Mouse (Mus musculus) liver, embryonic 12.5 days (tissue): Measurements from ENCODE around the gene Zbtb38. TPM values are rescaled to one million over a fixed set of nuclear protein-coding genes. Genes with fewer than 3 reads are reported as not detected.

Experiments used
- ATAC-seq: fragments of 200-750 bp; cut with Nextera tagmentation; 2 replicates; pipeline ENCODE4 v1.8.0; 2017; ENCODE audit warnings: moderate number of reproducible peaks, mild to moderate bottlenecking, moderate library complexity
- H3K27ac ChIP-seq: fragments of 300-500 bp; sonication (generic); 2 replicates; pipeline ENCODE4 v1.5.1; 2016; ENCODE audit warnings: mild to moderate bottlenecking
- H3K27me3 ChIP-seq: fragments of 300-500 bp; sonication (generic); replicated peaks from 2 replicates; pipeline ENCODE4 v1.6.1; 2016; ENCODE audit warnings: mild to moderate bottlenecking, moderate library complexity
- H3K36me3 ChIP-seq: fragments of 300-500 bp; sonication (generic); 2 replicates; pipeline ENCODE4 v1.6.1; 2016; ENCODE audit warnings: mild to moderate bottlenecking, moderate library complexity
- H3K4me1 ChIP-seq: fragments of 300-500 bp; sonication (generic); 2 replicates; pipeline ENCODE4 v1.6.1; 2016
- H3K4me2 ChIP-seq: fragments of 300-500 bp; sonication (generic); 2 replicates; pipeline ENCODE4 v1.6.1; 2016; ENCODE audit warnings: mild to moderate bottlenecking, moderate library complexity
- H3K4me3 ChIP-seq: fragments of 300-500 bp; sonication (generic); 2 replicates; pipeline ENCODE4 v1.5.1; 2016; ENCODE audit warnings: mild to moderate bottlenecking, moderate library complexity
- H3K9ac ChIP-seq: fragments of 300-500 bp; sonication (generic); 2 replicates; pipeline ENCODE4 v1.6.1; 2016; ENCODE audit warnings: mild to moderate bottlenecking, moderate library complexity
- H3K9me3 ChIP-seq: fragments of 300-500 bp; sonication (generic); replicated peaks from 2 replicates; pipeline ENCODE4 v1.6.1; 2016; ENCODE audit warnings: mild to moderate bottlenecking, moderate library complexity
- WGBS: fragments of 180-500 bp; shearing (Covaris S2); methylation state at CpG from one replicate; pipeline ENCODE4 v1.1.7; 2016; ENCODE audit not compliant: insufficient replicate concordance; 5-methylcytosine and 5-hydroxymethylcytosine counted together
- polyA plus RNA-seq: library from polyadenylated mRNA; unstranded; fragments of >200 nt; fragmentation: Nextera tagmentation; extraction: Ambion mirVana; gene quantifications from 2 replicates; pipeline ENCODE4 v1.2.1, GENCODE M21; 2016

Zbtb38 gene
- polyA plus RNA-seq, 1 experiment from 2014 or later = 7.0 TPM

GRCm38 (mm10) chr9:96716735-96717444 lies 35.7 kb downstream of the Zbtb38 start:
- Histone ChIP-seq H3K4me2 (no peak overlapping the region), H3K9ac (no peak overlapping the region), H3K36me3 (peaks cover 8% of the 10 kb centered on the region; the same call in 1 of the 2 replicates), H3K27ac (no peak overlapping the region), H3K4me1 (peaks cover 42% of the 10 kb centered on the region), H3K27me3 (no peaks in the 10 kb centered on the region), H3K4me3 (no peak overlapping the region), H3K9me3 (no peaks in the 10 kb centered on the region)
- no peak for ATAC-seq
- WGBS = 84% methylated on average over 14 of the region's 14 CpGs

GRCm38 (mm10) chr9:96716136-96716535 lies 36.5 kb downstream of the Zbtb38 start:
- peaks cover 42% of the 10 kb centered on the region for H3K4me1 ChIP-seq
- no peak overlapping the region for H3K4me3 ChIP-seq
- H3K9me3 ChIP-seq = no peaks in the 10 kb centered on the region
- H3K27me3 ChIP-seq = no peaks in the 10 kb centered on the region
- 80% methylated on average over 10 of the region's 10 CpGs for WGBS
- peaks cover 8% of the 10 kb centered on the region; the same call in 1 of the 2 replicates for H3K36me3 ChIP-seq
- no peak overlapping the region for H3K4me2 ChIP-seq
- H3K9ac ChIP-seq = no peak overlapping the region
- H3K27ac ChIP-seq = no peak overlapping the region
- ATAC-seq = no peak

- peaks cover 33% of the 10 kb centered on the region for H3K4me1 ChIP-seq
- H3K27ac ChIP-seq = no peak overlapping the region
- H3K27me3 ChIP-seq = no peaks in the 10 kb centered on the region
- no peak overlapping the region for H3K4me2 ChIP-seq
- no peak for ATAC-seq
- H3K36me3 ChIP-seq = peaks cover 8% of the 10 kb centered on the region; the same call in 1 of the 2 replicates
- H3K4me3 ChIP-seq = no peak overlapping the region
- no peak overlapping the region for H3K9ac ChIP-seq
- WGBS = 81% methylated on average over 11 of the region's 11 CpGs
- no peaks in the 10 kb centered on the region for H3K9me3 ChIP-seq
Observed at GRCm38 (mm10) chr9:96715171-96715570, 37.5 kb downstream of the Zbtb38 start.

- Histone ChIP-seq H3K9me3 (no peaks in the 10 kb centered on the region), H3K4me3 (peak overlapping the region; percentile 32), H3K27ac (no peak overlapping the region), H3K27me3 (no peaks in the 10 kb centered on the region), H3K9ac (no peak overlapping the region), H3K4me1 (peaks cover 24% of the 10 kb centered on the region), H3K36me3 (peaks cover 8% of the 10 kb centered on the region; the same call in 1 of the 2 replicates), H3K4me2 (peak overlapping the region; percentile 42)
- WGBS = 69% methylated on average over 14 of the region's 14 CpGs
- 0 out of 2 replicates have a peak, but pooled peaks have one; percentile 10 for ATAC-seq
Observed at GRCm38 (mm10) chr9:96713472-96714390, 38.9 kb downstream of the Zbtb38 start.

GRCm38 (mm10) chr9:96712758-96713471 lies 39.7 kb downstream of the Zbtb38 start:
- no peak overlapping the region for H3K27ac ChIP-seq
- no peak overlapping the region for H3K9ac ChIP-seq
- ATAC-seq = peak; percentile 87
- peak overlapping the region; percentile 42 for H3K4me2 ChIP-seq
- WGBS = 75% methylated on average over 14 of the region's 14 CpGs
- H3K9me3 ChIP-seq = no peaks in the 10 kb centered on the region
- peak overlapping the region; percentile 32 for H3K4me3 ChIP-seq
- H3K4me1 ChIP-seq = peaks cover 20% of the 10 kb centered on the region
- no peaks in the 10 kb centered on the region for H3K27me3 ChIP-seq
- H3K36me3 ChIP-seq = peaks cover 8% of the 10 kb centered on the region; the same call in 1 of the 2 replicates

- Histone ChIP-seq H3K9me3 (no peaks in the 10 kb centered on the region), H3K27ac (no peak overlapping the region)
Observed at GRCm38 (mm10) chr9:96712045-96712444, 40.6 kb downstream of the Zbtb38 start.

GRCm38 (mm10) chr9:96710241-96710946 lies 42.2 kb downstream of the Zbtb38 start:
- 75% methylated on average over 15 of the region's 15 CpGs for WGBS
- Histone ChIP-seq H3K4me3 (no peak overlapping the region), H3K27ac (no peak overlapping the region), H3K9me3 (no peaks in the 10 kb centered on the region), H3K27me3 (no peaks in the 10 kb centered on the region), H3K4me1 (peaks cover 30% of the 10 kb centered on the region), H3K36me3 (no peaks in the 10 kb centered on the region), H3K9ac (no peak overlapping the region), H3K4me2 (no peak overlapping the region)
- no peak for ATAC-seq

More at GRCm38 (mm10) chr9:96712045-96712444, 40.6 kb downstream of the Zbtb38 start:
- H3K4me3 ChIP-seq = no peak overlapping the region
- no peak overlapping the region for H3K4me2 ChIP-seq
- ATAC-seq = no peak
- H3K36me3 ChIP-seq = peaks cover under 1% of the 10 kb centered on the region; the same call in 1 of the 2 replicates
- peaks cover 20% of the 10 kb centered on the region for H3K4me1 ChIP-seq
- H3K27me3 ChIP-seq = no peaks in the 10 kb centered on the region
- H3K9ac ChIP-seq = no peak overlapping the region
- 82% methylated on average over 12 of the region's 12 CpGs for WGBS

- no peak for ATAC-seq
- Histone ChIP-seq H3K9ac (no peak overlapping the region), H3K27me3 (no peaks in the 10 kb centered on the region), H3K27ac (no peak overlapping the region), H3K4me2 (no peak overlapping the region), H3K4me1 (peaks cover 25% of the 10 kb centered on the region), H3K9me3 (no peaks in the 10 kb centered on the region), H3K36me3 (no peaks in the 10 kb centered on the region), H3K4me3 (no peak overlapping the region)
- 81% methylated on average over 9 of the region's 9 CpGs for WGBS
Observed at GRCm38 (mm10) chr9:96708905-96709304, 43.7 kb downstream of the Zbtb38 start.

- 56% methylated on average over 4 of the region's 4 CpGs for WGBS
- Histone ChIP-seq H3K4me1 (peaks cover 20% of the 10 kb centered on the region), H3K27me3 (no peaks in the 10 kb centered on the region), H3K9me3 (no peaks in the 10 kb centered on the region), H3K4me3 (no peak overlapping the region), H3K36me3 (no peaks in the 10 kb centered on the region), H3K27ac (no peak overlapping the region), H3K4me2 (no peak overlapping the region), H3K9ac (no peak overlapping the region)
- no peak for ATAC-seq
Observed at GRCm38 (mm10) chr9:96707964-96708363, 44.7 kb downstream of the Zbtb38 start.

- Histone ChIP-seq H3K27ac (peak overlapping the region; percentile 77), H3K9me3 (no peaks in the 10 kb centered on the region), H3K4me1 (peaks cover 20% of the 10 kb centered on the region), H3K4me3 (no peak overlapping the region), H3K36me3 (0 out of 2 replicates have a peak, but pooled peaks cover 4% of the 10 kb centered on the region), H3K9ac (no peak overlapping the region; the same call in 1 of the 2 replicates), H3K27me3 (no peaks in the 10 kb centered on the region), H3K4me2 (peak overlapping the region; percentile 33)
- ATAC-seq = peak; percentile 86
- 25% methylated on average over 11 of the region's 11 CpGs for WGBS
Observed at GRCm38 (mm10) chr9:96705576-96706285, 46.9 kb downstream of the Zbtb38 start.
